Mouse (Mus musculus): ENCODE data around the gene Plekhb1. TPM values are rescaled to one million over a fixed set of nuclear protein-coding genes. Genes with fewer than 3 reads are reported as not detected.

Plekhb1 gene
- polyA plus RNA-seq, 1 experiment from 2014 or later = 4.1 TPM

DNA sequence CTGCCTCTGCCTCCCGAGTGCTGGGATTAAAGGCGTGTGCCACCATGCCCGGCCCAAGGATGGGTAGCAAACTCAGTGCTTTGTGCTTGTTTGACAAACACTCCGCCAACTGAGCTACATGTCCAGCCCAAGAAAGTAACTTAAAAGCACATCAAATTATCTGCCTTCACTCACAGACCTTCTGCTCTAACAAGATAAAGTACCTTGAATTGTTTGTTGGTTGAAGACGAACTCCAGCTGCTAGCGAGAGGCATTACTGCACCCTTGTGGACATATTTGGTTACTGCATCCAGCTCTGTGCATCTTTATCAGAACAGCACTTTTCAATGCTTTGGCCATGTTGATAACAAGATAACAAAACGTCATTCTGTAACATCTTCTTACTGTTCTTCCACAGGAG lies 22.3 kb upstream of the Plekhb1 start:
- WGBS = 58% methylated on average over 7 of the region's 7 CpGs

DNA sequence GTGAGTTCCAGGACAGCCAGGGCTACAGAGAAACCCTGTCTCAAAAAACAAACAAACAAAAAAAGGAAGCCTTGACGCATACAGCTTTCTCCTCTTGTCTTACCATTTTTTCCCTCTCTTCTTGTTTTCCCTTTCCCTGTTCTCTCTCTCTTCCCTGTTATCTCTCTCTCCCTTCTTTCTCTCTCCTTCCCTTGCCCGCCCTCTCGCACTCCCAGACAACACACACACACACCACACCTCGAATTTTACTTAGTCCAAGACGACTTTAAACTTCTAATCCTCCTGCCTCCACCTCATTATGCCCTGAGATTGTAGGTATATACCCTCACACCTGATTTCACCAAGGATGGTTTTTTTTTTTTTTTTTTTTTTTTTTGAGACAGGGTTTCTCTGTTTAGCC lies 21.9 kb upstream of the Plekhb1 start:
- 74% methylated on average over 5 of the region's 5 CpGs for WGBS
- Histone ChIP-seq H3K4me3 (ENCODE audit: low read depth, low read length) (no peak overlapping the region), H3K9me3 (ENCODE audit: control insufficient read depth, low read length) (no peaks in the 10 kb centered on the region), H3K9ac (ENCODE audit: low read length) (no peak overlapping the region), H3K4me2 (ENCODE audit: low read depth, low read length, severe bottlenecking) (no peak overlapping the region), H3K27ac (ENCODE audit: low read depth, low read length) (no peak overlapping the region), H3K27me3 (ENCODE audit: control insufficient read depth, insufficient read depth, low read length) (no peaks in the 10 kb centered on the region), H3K36me3 (ENCODE audit: control insufficient read depth, insufficient read depth, low read length) (no peaks in the 10 kb centered on the region), H3K4me1 (replicated peaks; ENCODE audit: control insufficient read depth, insufficient read depth, low read length) (no peaks in the 10 kb centered on the region)
- no peak for ATAC-seq (replicated peaks; ENCODE audit: low FRiP score)
- no peak for DNase-seq (ENCODE audit: low spot score)

More for the DNA sequence above, 22.3 kb upstream of the Plekhb1 start:
- H3K27ac ChIP-seq (ENCODE audit: low read depth, low read length) = no peak overlapping the region
- no peak for ATAC-seq (replicated peaks; ENCODE audit: low FRiP score)
- H3K9me3 ChIP-seq (ENCODE audit: control insufficient read depth, low read length) = no peaks in the 10 kb centered on the region
- H3K4me1 ChIP-seq (replicated peaks; ENCODE audit: control insufficient read depth, insufficient read depth, low read length) = no peaks in the 10 kb centered on the region
- peak; percentile 68 for DNase-seq (ENCODE audit: low spot score)
- H3K27me3 ChIP-seq (ENCODE audit: control insufficient read depth, insufficient read depth, low read length) = no peaks in the 10 kb centered on the region
- no peaks in the 10 kb centered on the region for H3K36me3 ChIP-seq (ENCODE audit: control insufficient read depth, insufficient read depth, low read length)
- no peak overlapping the region for H3K9ac ChIP-seq (ENCODE audit: low read length)
- H3K4me3 ChIP-seq (ENCODE audit: low read depth, low read length) = no peak overlapping the region
- H3K4me2 ChIP-seq (ENCODE audit: low read depth, low read length, severe bottlenecking) = no peak overlapping the region

DNA sequence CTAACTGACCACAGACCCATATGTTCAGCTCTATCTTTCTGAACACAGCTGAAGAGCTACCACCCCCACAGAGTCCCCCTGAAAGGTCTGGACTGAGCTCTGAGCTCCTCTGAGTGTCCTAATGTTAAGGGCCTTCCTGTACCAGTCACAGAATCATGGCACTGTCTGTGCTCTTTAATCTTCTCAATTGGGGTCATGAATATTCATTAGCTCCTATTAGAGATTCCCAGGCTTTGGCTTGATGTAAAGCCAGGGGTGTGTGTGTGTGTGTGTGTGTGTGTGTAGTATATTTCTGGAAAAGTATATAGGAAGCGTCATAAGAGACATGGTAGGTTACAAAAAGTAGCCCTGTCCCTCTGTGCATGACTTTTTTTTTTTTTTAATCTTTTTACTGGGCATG lies 21.0 kb upstream of the Plekhb1 start:
- DNase-seq (ENCODE audit: low spot score) (no peak), ATAC-seq (replicated peaks; ENCODE audit: low FRiP score) (no peak)
- Histone ChIP-seq H3K36me3 (ENCODE audit: control insufficient read depth, insufficient read depth, low read length) (no peaks in the 10 kb centered on the region), H3K27me3 (ENCODE audit: control insufficient read depth, insufficient read depth, low read length) (no peaks in the 10 kb centered on the region), H3K9ac (ENCODE audit: low read length) (no peak overlapping the region), H3K4me2 (ENCODE audit: low read depth, low read length, severe bottlenecking) (no peak overlapping the region), H3K4me1 (replicated peaks; ENCODE audit: control insufficient read depth, insufficient read depth, low read length) (no peaks in the 10 kb centered on the region), H3K9me3 (ENCODE audit: control insufficient read depth, low read length) (no peaks in the 10 kb centered on the region), H3K27ac (ENCODE audit: low read depth, low read length) (no peak overlapping the region), H3K4me3 (ENCODE audit: low read depth, low read length) (no peak overlapping the region)
- WGBS = 85% methylated on average over 1 of the region's 1 CpGs

DNA sequence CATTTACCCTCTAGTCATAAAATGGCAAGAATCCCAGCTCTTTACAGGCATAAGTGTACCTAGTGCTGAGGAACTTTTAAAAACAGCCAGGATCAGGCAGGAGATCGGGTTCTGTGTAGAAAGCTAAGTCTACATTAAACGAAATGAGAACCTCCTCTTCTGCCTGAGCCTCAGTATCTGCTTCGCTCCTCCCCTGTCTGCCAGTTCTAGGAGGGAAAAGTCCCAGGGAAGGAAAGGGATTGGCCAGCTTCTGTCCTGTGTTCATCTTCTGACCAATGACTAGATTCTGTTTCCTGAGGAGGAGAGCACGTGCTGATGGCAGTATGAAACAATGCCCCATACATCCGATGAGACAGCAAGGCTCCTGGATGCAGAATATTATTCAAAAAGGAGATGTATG lies 18.9 kb upstream of the Plekhb1 start:
- Histone ChIP-seq H3K36me3 (ENCODE audit: control insufficient read depth, insufficient read depth, low read length) (no peaks in the 10 kb centered on the region), H3K4me2 (ENCODE audit: low read depth, low read length, severe bottlenecking) (no peak overlapping the region), H3K27me3 (ENCODE audit: control insufficient read depth, insufficient read depth, low read length) (no peaks in the 10 kb centered on the region), H3K4me1 (replicated peaks; ENCODE audit: control insufficient read depth, insufficient read depth, low read length) (no peaks in the 10 kb centered on the region), H3K9me3 (ENCODE audit: control insufficient read depth, low read length) (no peaks in the 10 kb centered on the region), H3K27ac (ENCODE audit: low read depth, low read length) (no peak overlapping the region), H3K4me3 (ENCODE audit: low read depth, low read length) (no peak overlapping the region), H3K9ac (ENCODE audit: low read length) (no peak overlapping the region)
- DNase-seq (ENCODE audit: low spot score) (no peak), ATAC-seq (replicated peaks; ENCODE audit: low FRiP score) (no peak)
- WGBS = 59% methylated on average over 5 of the region's 5 CpGs

DNA sequence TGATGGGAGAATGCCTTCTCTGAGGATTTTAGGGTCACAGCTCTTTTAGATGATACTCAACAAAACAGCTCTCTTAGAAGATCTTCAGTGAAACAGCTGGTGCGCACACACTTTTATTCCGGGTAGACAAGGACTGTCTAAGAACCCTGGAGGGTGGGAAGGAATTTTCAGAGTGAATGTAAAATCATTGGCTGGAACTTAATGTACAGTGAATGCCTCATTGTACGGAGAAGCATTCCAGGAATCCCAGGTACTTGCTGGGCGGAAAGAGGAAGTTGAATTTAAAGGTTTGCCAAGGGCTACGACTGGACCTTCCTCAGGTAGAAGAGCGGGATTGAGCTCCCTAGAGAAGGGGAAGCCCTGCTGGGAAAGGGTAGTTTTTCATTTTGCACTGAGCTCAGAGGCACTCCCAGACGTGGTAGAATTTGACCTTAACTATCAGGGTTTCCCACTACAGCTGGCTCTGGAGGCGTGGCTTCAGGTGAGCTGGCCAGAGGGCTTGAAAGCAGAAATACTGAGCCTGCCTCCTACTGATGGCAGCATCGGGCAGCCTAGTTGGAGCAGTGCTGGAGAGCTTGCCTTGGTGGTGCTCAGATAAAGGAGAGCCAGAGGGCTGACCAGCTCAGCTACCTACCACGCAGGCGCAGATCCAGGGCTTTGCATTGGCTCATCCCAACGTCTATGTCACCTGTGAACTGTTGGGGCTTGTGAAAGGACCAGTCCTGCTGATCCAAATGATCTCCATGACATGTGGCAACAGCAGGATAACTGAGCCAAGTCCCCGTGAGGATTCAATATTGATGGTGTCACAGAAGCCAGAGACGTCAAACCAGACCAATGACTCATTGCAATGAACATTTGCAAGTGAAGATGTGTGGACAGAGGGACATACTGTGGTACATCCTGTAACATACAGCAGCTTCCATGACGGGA lies 17.0 kb upstream of the Plekhb1 start:
- no peak overlapping the region for H3K4me3 ChIP-seq (ENCODE audit: low read depth, low read length)
- no peak overlapping the region for H3K9ac ChIP-seq (ENCODE audit: low read length)
- no peaks in the 10 kb centered on the region for H3K9me3 ChIP-seq (ENCODE audit: control insufficient read depth, low read length)
- no peaks in the 10 kb centered on the region for H3K4me1 ChIP-seq (replicated peaks; ENCODE audit: control insufficient read depth, insufficient read depth, low read length)
- H3K36me3 ChIP-seq (ENCODE audit: control insufficient read depth, insufficient read depth, low read length) = no peaks in the 10 kb centered on the region
- 69% methylated on average over 15 of the region's 15 CpGs for WGBS
- no peak overlapping the region for H3K4me2 ChIP-seq (ENCODE audit: low read depth, low read length, severe bottlenecking)
- no peak for DNase-seq (ENCODE audit: low spot score)
- ATAC-seq (replicated peaks; ENCODE audit: low FRiP score) = no peak
- H3K27me3 ChIP-seq (ENCODE audit: control insufficient read depth, insufficient read depth, low read length) = no peaks in the 10 kb centered on the region
- H3K27ac ChIP-seq (ENCODE audit: low read depth, low read length) = no peak overlapping the region

DNA sequence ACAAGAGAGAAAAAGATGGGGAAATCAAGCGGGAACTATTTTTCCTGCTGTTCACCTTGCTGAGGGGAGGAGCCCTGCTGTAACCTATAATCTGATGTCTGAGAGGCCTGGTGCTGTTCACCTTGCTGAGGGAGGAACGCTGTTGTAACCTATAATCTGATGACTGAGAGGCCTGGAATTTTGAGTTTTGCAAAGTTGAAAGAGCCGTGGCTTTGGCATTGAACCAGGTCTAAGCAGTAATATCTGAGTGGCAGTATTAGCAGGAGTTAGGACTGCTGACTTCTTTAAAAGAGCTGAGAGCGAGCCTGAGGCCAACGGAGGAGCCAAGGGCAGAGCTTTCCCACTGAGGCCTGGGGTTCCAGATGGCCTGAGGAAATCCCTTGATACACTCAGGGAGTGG lies 15.8 kb upstream of the Plekhb1 start:
- H3K27me3 ChIP-seq (ENCODE audit: control insufficient read depth, insufficient read depth, low read length) = no peaks in the 10 kb centered on the region
- H3K4me3 ChIP-seq (ENCODE audit: low read depth, low read length) = no peak overlapping the region
- no peak overlapping the region for H3K4me2 ChIP-seq (ENCODE audit: low read depth, low read length, severe bottlenecking)
- DNase-seq (ENCODE audit: low spot score) = no peak
- no peaks in the 10 kb centered on the region for H3K9me3 ChIP-seq (ENCODE audit: control insufficient read depth, low read length)
- H3K27ac ChIP-seq (ENCODE audit: low read depth, low read length) = no peak overlapping the region
- H3K9ac ChIP-seq (ENCODE audit: low read length) = no peak overlapping the region
- H3K36me3 ChIP-seq (ENCODE audit: control insufficient read depth, insufficient read depth, low read length) = no peaks in the 10 kb centered on the region
- no peak for ATAC-seq (replicated peaks; ENCODE audit: low FRiP score)
- WGBS = 92% methylated on average over 5 of the region's 5 CpGs
- H3K4me1 ChIP-seq (replicated peaks; ENCODE audit: control insufficient read depth, insufficient read depth, low read length) = no peaks in the 10 kb centered on the region

DNA sequence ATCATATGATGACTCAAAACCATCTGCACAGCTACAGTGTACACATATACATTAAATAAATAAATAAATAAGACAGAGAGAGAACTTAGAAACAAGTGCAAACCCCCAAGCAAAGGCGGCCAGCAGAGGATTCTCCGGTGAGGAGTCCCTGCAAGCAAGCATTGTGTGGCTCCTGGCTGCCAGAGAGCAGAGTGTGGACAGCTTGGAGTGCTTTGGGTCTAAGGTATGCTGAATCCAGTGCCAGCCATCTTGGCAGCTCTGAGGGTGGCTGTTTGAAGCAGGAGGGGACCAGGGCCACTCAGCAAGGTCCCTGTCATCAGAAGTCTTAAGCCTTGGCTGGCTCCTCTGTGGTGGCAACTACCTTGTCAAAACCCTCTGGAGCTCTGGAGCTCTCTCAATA lies 12.7 kb upstream of the Plekhb1 start:
- Histone ChIP-seq H3K27me3 (ENCODE audit: control insufficient read depth, insufficient read depth, low read length) (no peaks in the 10 kb centered on the region), H3K36me3 (ENCODE audit: control insufficient read depth, insufficient read depth, low read length) (no peaks in the 10 kb centered on the region), H3K4me1 (replicated peaks; ENCODE audit: control insufficient read depth, insufficient read depth, low read length) (no peaks in the 10 kb centered on the region), H3K9me3 (ENCODE audit: control insufficient read depth, low read length) (no peaks in the 10 kb centered on the region), H3K9ac (ENCODE audit: low read length) (no peak overlapping the region), H3K27ac (ENCODE audit: low read depth, low read length) (no peak overlapping the region), H3K4me2 (ENCODE audit: low read depth, low read length, severe bottlenecking) (no peak overlapping the region), H3K4me3 (ENCODE audit: low read depth, low read length) (no peak overlapping the region)
- DNase-seq (ENCODE audit: low spot score) = no peak
- 86% methylated on average over 2 of the region's 2 CpGs for WGBS
- ATAC-seq (replicated peaks; ENCODE audit: low FRiP score) = no peak

DNA sequence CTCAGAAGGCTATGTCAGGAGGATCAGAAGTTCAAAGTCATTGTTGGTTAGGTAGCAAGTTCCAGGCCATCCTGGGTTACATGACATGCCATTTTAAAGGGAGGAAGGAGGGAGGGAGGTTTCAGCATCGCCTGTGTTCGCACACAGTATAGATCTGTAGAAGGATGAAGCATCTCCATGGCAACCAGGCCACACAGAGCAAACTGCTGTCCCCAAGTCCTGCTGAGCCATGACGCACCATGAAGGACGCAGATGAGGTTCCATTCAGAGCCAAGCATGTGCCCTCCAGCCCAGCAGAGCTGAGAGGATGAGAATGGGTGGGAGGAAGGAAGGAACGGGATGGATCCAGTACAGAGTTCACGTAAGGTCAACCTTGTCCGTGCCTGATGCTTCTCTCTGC lies 11.2 kb upstream of the Plekhb1 start:
- Histone ChIP-seq H3K27me3 (ENCODE audit: control insufficient read depth, insufficient read depth, low read length) (no peaks in the 10 kb centered on the region), H3K9ac (ENCODE audit: low read length) (no peak overlapping the region), H3K4me1 (replicated peaks; ENCODE audit: control insufficient read depth, insufficient read depth, low read length) (no peaks in the 10 kb centered on the region), H3K4me3 (ENCODE audit: low read depth, low read length) (no peak overlapping the region), H3K36me3 (ENCODE audit: control insufficient read depth, insufficient read depth, low read length) (no peaks in the 10 kb centered on the region), H3K27ac (ENCODE audit: low read depth, low read length) (no peak overlapping the region), H3K4me2 (ENCODE audit: low read depth, low read length, severe bottlenecking) (no peak overlapping the region), H3K9me3 (ENCODE audit: control insufficient read depth, low read length) (no peaks in the 10 kb centered on the region)
- ATAC-seq (replicated peaks; ENCODE audit: low FRiP score) (no peak), DNase-seq (ENCODE audit: low spot score) (no peak)
- 73% methylated on average over 7 of the region's 7 CpGs for WGBS

DNA sequence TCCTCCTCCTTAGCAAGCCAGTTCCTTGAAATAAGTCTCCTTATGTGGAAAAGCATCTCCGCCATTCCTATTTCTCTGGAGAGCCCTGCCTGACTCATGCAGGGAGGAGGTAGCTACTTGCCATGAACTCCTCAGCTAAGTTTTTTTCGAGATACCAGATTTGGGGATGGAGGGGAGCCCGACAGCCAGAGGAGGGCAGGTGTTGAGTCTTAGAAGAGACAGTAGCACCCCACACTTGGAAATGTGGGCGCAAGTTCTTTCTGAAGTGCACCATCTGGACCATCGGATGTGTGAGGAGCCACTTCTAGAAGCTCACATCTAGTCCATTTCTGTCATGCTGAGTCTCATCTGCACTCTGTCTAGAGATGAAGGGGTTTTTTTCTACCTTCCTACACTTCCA lies 8.4 kb upstream of the Plekhb1 start:
- WGBS = 90% methylated on average over 5 of the region's 5 CpGs
- Histone ChIP-seq H3K36me3 (ENCODE audit: control insufficient read depth, insufficient read depth, low read length) (no peaks in the 10 kb centered on the region), H3K27ac (ENCODE audit: low read depth, low read length) (no peak overlapping the region), H3K4me3 (ENCODE audit: low read depth, low read length) (no peak overlapping the region), H3K4me2 (ENCODE audit: low read depth, low read length, severe bottlenecking) (no peak overlapping the region), H3K9ac (ENCODE audit: low read length) (no peak overlapping the region), H3K9me3 (ENCODE audit: control insufficient read depth, low read length) (no peaks in the 10 kb centered on the region), H3K27me3 (ENCODE audit: control insufficient read depth, insufficient read depth, low read length) (no peaks in the 10 kb centered on the region), H3K4me1 (replicated peaks; ENCODE audit: control insufficient read depth, insufficient read depth, low read length) (no peaks in the 10 kb centered on the region)
- DNase-seq (ENCODE audit: low spot score) (no peak), ATAC-seq (replicated peaks; ENCODE audit: low FRiP score) (no peak)

All from forebrain, embryonic 11.5 days (tissue).